Mouse (Mus musculus): ENCODE measurements at regions not wholly inside any gene's neighbourhood (a gene's known extent, or its start where the extent isn't known, plus 50 kb on each side); places are given as distances from the start of the nearest gene placed in this dataset.
A peak's percentile ranks its signal among the peaks of the same experiment; 100 is the strongest.

DNA sequence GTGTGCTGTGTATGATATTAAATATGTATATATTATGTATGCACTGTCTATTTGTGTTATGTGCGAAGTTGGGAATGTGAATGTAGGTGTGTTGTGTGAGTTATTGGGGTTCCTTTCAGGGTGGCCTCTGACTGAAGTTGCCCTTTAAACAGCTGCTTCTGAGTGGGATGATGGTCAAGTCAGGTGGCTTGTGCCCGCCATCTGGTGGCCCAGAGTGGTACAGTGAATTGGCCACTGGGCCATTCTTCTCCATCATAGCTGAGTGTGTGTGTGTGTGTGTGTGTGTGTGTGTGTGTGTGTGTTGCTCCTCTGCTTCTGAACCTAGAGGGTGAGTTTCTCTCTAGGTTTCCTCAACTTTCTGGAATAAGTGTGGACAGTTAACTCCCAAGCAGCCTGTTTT is 75.7 kb upstream of the Podxl start:
- no peak for TF ChIP-seq POLR2A (IDR thresholded peaks at IDR 0.05; ENCODE audit: low read depth, low read length)
- TF ChIP-seq CTCF (IDR thresholded peaks at IDR 0.05; ENCODE audit: extremely low read depth, insufficient read depth, insufficient read length, insufficient replicate concordance): peak; percentile 22; the same call in 1 of the 2 replicates

Measured in spleen, adult 2 months (tissue).